Mouse (Mus musculus): ENCODE data around the gene Saysd1.
A peak's percentile ranks its signal among the peaks of the same experiment; 100 is the strongest.

Gene Saysd1

GRCm38 (mm10) chr14:20162686-20163085 is 24.4 kb upstream of the Saysd1 start:
- DNase-seq, result peak; percentile 54 to 73

- DNase-seq, result peak; percentile 59 to 83
Measured at GRCm38 (mm10) chr14:20158727-20159681, 20.7 kb upstream of the Saysd1 start.

GRCm38 (mm10) chr14:20157595-20157994 is 19.3 kb upstream of the Saysd1 start:
- DNase-seq, result peak in 1 of 2 experiments; percentile 49

GRCm38 (mm10) chr14:20155718-20156117 is 17.4 kb upstream of the Saysd1 start:
- DNase-seq, result peak in 1 of 2 experiments; percentile 53

- DNase-seq, result no peak
Measured at GRCm38 (mm10) chr14:20154937-20155336, 16.6 kb upstream of the Saysd1 start.

GRCm38 (mm10) chr14:20154245-20154644 is 15.9 kb upstream of the Saysd1 start:
- DNase-seq, result no peak

GRCm38 (mm10) chr14:20149127-20150080 is 11.1 kb upstream of the Saysd1 start:
- peak in 1 of 2 experiments; percentile 3 for DNase-seq

- DNase-seq, result peak in 1 of 2 experiments; percentile 1
Measured at GRCm38 (mm10) chr14:20148514-20148913, 10.2 kb upstream of the Saysd1 start.

GRCm38 (mm10) chr14:20147854-20148253 is 9.5 kb upstream of the Saysd1 start:
- DNase-seq, result peak; percentile 38 to 59

- no peak for DNase-seq
Measured at GRCm38 (mm10) chr14:20144093-20144492, 5.8 kb upstream of the Saysd1 start.

GRCm38 (mm10) chr14:20134965-20135671 is 3.2 kb downstream of the Saysd1 start:
- no peak for DNase-seq

- no peak for DNase-seq
Measured at GRCm38 (mm10) chr14:20128162-20128561, 10.2 kb downstream of the Saysd1 start.

- no peak for DNase-seq
Measured at GRCm38 (mm10) chr14:20127406-20128087, 10.8 kb downstream of the Saysd1 start.

- no peak for DNase-seq
Measured at GRCm38 (mm10) chr14:20120868-20121267, 17.5 kb downstream of the Saysd1 start.

- no peak for DNase-seq
Measured at GRCm38 (mm10) chr14:20120012-20120411, 18.3 kb downstream of the Saysd1 start.

- DNase-seq, result peak; percentile 73 to 77
Measured at GRCm38 (mm10) chr14:20116149-20116605, 22.2 kb downstream of the Saysd1 start.

GRCm38 (mm10) chr14:20114951-20115350 is 23.4 kb downstream of the Saysd1 start:
- DNase-seq, result no peak

GRCm38 (mm10) chr14:20113964-20114363 is 24.4 kb downstream of the Saysd1 start:
- DNase-seq, result peak; percentile 91 to 97

- no peak for DNase-seq
Measured at GRCm38 (mm10) chr14:20113189-20113961, 25.0 kb downstream of the Saysd1 start.

GRCm38 (mm10) chr14:20112218-20112617 is 26.1 kb downstream of the Saysd1 start:
- DNase-seq, result no peak

- DNase-seq, result no peak
Measured at GRCm38 (mm10) chr14:20110945-20111344, 27.4 kb downstream of the Saysd1 start.
